Mouse (Mus musculus): ENCODE data around the gene Cdkl5.

Cdkl5 gene

DNA sequence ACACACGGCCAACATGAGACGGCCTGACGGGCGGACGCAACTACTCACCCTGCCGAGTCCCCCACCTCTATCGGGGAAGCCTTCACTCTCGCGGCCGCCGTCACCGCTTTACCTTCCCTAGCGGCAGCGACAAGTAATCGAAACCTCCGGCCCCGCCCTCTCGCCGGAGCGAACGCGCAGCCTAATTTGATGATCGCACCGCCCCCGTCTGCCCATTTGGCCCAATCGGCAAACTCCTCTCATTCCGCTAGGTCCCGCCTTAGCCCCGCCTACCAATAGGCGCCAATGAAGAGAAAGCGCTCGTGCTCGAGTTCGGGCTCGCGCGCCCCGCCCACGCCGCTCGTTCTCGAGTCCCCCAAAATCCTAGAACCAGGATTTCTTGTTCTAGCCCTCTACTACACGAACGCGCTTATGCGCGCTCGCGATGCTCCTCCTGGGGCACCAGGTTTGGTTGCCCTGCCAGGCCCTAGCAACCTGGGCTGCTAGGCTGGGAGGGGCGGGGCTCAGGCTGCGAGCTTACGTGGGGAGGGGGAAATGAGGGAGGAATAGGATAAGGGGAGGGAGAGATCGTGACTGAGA, at the start of gene Cdkl5:
Cdkl5 (minus strand) TSS at position 162 of the 579 bp plus-strand sequence.
- DNase-seq (ENCODE audit: low read depth, low spot score) = peak; percentile 86

GRCm38 (mm10) chrX:161033235-161033803, 38.8 kb upstream of the Cdkl5 start:
- DNase-seq (ENCODE audit: low read depth, low spot score) = peak; percentile 8

GRCm38 (mm10) chrX:161032423-161032822, 37.9 kb upstream of the Cdkl5 start:
- DNase-seq (ENCODE audit: low read depth, low spot score) = no peak

GRCm38 (mm10) chrX:161030233-161030632, 35.7 kb upstream of the Cdkl5 start:
- DNase-seq (ENCODE audit: low read depth, low spot score) = no peak

- no peak for DNase-seq (ENCODE audit: low read depth, low spot score)
Measured at GRCm38 (mm10) chrX:161024475-161024874, 30.0 kb upstream of the Cdkl5 start.

- DNase-seq (ENCODE audit: low read depth, low spot score) = no peak
Measured at GRCm38 (mm10) chrX:161021548-161021947, 27.0 kb upstream of the Cdkl5 start.

DNA sequence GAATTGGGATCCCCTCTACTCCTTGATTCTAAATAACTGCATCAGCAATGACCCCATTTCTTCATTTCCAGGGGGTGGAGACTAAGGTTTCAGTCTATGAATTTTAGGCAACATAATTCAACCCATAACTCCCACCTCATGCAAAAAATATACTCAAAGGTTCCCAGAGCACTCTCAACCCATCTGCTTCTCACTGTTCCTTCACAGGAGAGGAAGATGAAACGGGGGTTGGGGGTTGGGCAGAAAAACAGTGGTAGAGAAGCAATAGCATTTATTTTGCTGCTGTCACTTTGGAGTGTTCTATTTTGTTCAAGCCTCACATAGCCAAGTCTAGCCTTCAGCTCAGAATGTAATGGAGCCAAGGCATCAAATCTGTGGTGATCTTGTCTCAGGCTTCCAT, 23.7 kb upstream of the Cdkl5 start:
- no peak for DNase-seq (ENCODE audit: low read depth, low spot score)

DNA sequence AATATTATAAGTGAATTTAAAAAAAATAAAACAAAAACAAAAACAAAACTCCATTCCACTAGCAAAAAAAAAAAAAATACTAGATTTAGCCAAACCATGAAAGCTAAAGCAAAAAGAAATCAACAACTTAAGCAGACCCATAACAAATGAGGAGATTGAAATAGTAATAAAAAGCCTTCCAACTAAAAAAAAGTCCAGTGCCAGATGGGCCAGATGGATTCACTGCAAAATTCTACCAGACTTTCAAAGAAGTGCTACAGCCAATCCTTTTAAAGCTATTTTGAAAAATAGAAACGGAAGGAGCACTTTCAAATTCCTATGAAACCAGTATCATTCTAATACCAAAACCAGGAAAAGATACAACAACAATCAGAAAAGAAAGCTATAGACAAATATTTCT, 11.8 kb upstream of the Cdkl5 start:
- DNase-seq (ENCODE audit: low read depth, low spot score) = no peak

DNA sequence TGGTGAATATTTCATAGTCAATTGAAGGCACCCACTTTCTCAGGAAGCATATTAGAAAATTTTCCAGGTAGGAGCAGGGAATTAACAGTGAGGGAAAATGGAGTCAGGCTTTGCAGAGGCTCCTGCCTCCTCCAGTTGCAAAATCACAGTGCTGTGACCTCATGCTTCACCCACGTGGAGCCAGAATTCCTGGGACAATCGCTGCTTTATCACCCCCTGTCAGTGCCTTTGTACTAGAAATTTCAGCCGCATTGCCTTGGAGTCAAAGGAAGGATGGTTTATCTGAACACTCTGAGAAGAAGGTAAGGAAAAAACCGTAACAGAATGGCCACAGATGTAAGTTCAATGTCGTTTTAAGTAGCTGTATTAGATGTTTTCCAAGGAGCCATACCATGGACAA, 1.5 kb upstream of the Cdkl5 start:
- DNase-seq (ENCODE audit: low read depth, low spot score) = no peak

DNA sequence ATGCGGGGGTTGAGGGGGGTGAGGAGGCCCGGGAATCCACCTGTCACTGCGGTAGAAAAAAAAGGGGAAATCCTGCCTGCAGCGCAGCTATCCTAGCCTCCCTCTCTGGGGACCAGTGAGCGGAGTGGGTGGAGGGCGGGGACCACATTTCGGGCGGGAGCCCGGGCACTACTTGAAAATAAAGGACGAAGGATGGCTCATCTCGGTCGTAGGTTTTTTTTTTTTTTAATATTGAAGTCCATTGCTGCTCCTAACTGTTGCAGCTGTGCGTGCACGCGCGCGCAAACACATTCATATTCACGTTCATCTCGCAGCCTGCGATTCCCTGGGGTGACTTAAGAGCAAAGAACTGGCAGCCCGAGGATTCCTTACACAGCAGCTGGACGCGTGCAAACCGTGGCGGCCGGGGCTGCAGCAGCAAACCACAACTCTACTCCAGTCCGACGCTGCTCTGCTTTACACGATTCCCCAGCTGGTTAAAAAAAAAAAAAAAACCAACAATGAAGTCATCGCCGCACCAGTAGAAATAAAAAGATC, 695 bp upstream of the Cdkl5 start:
- DNase-seq (ENCODE audit: low read depth, low spot score) = no peak

DNA sequence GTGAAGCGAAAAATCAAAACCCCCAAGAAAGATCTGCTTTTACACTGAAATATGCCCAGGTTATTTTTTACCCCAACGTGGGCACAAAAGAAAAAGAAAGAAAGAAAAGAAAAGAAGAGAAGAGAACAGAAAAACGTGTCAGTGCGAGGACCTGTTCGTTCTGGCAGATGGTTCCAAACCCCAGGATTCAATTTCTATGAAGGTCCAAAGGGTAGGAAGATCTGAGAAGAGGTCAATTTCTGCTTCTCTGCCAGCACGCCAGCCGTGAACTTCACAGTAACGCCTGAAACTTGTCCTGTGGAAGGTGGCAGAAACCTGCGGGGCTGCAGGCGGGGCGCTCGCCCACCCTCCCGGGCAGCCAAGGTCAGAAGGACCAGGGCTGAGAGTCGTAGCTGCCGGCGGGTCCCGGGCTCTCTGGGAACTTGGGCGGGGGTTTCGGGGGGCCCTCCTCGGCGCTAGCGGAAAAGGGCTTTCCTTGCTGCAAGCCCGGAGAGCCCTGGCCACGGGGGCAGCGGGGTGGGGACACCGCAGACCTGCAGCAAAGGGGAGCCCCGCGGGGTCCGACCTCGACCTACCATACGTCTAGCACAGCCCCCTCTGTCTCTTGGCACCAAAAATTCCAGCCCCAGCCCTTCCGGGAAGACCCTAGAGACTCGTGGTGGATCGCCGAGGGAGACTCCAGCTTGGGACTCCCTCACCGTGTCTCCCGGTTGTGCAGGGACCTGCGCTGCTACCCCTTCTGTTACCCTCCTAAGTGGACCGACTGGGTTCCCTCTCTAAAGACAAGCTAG, 560 bp downstream of the Cdkl5 start:
- no peak for DNase-seq (ENCODE audit: low read depth, low spot score)

- no peak for DNase-seq (ENCODE audit: low read depth, low spot score)
Measured at GRCm38 (mm10) chrX:160992703-160993102, 1.8 kb downstream of the Cdkl5 start.

DNA sequence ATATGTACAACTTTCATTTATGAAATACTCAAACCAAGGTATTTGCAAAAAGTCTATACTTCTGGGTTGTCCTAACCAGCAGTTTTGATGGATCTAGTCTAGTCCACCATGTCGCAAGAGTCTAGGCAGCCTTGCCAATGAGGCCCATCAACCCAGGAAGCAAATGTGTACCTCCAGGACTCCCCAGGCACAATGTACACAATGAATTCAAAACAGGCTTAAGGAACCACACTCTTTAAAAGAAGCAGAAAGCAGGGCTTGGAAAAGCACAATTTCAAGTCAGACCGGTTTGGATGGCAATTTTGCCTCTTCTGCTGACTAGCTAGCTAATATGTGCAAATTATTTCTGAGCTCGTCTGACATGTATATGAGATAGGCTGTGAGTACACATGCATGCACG, 4.2 kb downstream of the Cdkl5 start:
- no peak for DNase-seq (ENCODE audit: low read depth, low spot score)

DNA sequence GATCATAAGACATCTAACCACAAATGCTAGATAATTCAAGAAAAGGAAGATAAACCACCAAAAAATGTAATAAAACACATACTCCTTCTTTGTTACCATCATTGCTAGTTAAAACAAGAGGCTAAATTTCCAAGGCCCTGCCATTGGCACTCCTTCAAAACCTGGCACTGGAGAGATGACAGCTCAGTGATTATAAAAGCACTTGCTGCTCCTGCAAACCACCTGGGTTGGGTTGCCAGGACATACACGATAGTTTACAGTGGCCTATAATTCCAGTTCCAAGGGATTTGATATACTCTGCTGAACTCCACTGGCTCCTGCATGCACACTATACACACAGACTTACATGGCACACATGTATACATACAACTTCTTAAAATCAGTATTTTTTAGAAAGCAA, 16.6 kb downstream of the Cdkl5 start:
- no peak for DNase-seq (ENCODE audit: low read depth, low spot score)

DNA sequence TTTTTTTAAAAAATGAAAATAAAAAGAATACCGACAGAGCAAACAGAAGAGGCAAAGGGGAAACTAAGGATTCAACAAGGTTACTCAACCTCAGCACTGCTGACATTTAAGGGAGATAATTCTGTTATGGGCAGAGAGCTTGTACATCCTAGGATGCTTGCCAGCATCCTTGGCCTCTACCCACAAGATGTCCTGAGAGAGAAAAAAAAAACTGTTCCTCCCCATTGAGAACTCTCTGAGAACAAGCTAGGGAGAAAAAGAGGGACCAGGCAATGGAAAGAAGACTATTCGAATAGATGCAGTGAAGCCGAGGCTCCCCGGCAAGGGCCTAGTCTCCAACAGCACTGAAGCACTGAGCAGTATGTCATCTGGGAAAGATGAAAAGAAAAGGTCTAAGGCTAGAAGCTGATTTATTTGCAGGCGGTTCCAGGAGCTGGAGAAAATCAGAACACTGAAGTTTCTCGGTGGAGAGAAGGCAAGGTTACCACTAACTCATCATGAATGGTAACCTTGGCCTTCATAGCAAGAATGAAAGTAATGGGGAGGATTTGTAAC, 22.4 kb downstream of the Cdkl5 start:
- no peak for DNase-seq (ENCODE audit: low read depth, low spot score)

DNA sequence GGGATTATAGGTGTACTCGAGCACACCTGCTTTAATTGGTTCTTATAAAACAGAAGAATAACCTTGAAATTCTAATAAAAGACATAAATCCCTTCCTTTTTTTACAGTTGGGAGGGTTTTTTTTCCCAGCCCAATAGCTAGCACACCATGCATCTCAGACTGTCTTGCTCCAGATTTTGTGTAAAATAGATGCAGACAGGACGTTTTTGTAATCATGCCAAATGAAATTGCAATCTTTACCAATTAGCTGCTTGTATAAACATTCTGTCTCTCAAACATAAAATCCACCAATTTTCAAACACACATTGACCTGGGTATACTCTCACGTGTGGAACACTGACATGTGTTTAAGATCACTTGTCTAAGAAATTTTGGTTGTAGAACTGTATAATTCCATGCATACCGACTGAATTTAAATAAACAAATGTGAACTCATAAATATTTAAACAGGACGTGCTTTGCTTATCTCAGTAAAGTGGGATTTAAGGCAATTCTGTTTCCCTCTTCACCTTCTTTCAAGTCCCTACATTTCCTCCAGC, 35.8 kb downstream of the Cdkl5 start:
- DNase-seq (ENCODE audit: low read depth, low spot score) = no peak

DNA sequence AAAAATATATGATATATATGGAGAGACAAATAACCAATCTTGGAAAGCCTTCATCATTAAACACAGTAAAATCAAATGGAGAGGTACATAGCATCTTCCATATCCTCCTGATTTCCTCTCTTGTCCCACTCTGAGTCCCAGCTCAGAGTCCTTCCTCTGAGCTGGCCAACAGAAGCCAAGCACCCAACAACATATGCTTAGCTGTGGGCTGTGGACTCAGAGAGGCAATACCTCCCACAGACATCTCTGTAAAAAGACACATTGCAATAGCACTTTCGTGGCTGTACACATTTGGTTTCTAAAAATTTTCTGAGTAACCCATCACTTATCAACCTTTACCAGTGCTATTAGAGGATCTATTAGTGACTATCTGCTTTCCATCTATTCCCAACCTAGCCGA, 44.9 kb downstream of the Cdkl5 start:
- DNase-seq (ENCODE audit: low read depth, low spot score) = no peak

GRCm38 (mm10) chrX:160944722-160945121, 49.8 kb downstream of the Cdkl5 start:
- DNase-seq (ENCODE audit: low read depth, low spot score) = no peak

- DNase-seq (ENCODE audit: low read depth, low spot score) = no peak
Measured at GRCm38 (mm10) chrX:160935541-160935940, 59.0 kb downstream of the Cdkl5 start.

GRCm38 (mm10) chrX:160930656-160931055, 63.8 kb downstream of the Cdkl5 start:
- DNase-seq (ENCODE audit: low read depth, low spot score) = peak; percentile 11

- DNase-seq (ENCODE audit: low read depth, low spot score) = no peak
Measured at GRCm38 (mm10) chrX:160928870-160929269, 65.6 kb downstream of the Cdkl5 start.

- DNase-seq (ENCODE audit: low read depth, low spot score) = no peak
Measured at GRCm38 (mm10) chrX:160919022-160919637, 75.4 kb downstream of the Cdkl5 start.
